Mouse (Mus musculus) NIH3T3 (cell line): ENCODE results near the gene Gpatch2l.
A peak's percentile ranks its signal among the peaks of the same experiment; 100 is the strongest.

Experiments used
- DNase-seq: peaks from one replicate; pipeline ENCODE4 v3.0.0-alpha.2; 2012; ENCODE audit warnings: low read depth

Gpatch2l gene

DNA sequence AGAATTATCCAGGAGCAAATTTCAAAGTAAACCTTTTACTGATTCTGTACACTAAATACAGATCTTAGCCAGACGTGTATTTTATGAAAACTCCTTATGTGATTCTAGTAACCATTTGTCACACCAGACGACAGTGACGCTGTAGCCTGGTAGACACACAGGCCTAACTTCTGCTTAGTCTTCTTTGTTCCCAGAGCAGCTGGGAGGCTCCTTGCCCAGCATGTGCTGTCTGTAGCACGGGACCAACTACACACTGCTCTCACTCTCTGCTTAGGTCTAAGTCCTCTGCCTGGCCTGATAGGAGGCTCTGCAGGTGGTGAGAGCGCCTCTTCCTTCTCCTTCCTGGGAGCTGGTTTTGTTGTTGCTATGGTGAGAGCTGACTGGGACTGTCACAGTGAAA is 35.2 kb downstream of the Gpatch2l start:
- no peak for DNase-seq

DNA sequence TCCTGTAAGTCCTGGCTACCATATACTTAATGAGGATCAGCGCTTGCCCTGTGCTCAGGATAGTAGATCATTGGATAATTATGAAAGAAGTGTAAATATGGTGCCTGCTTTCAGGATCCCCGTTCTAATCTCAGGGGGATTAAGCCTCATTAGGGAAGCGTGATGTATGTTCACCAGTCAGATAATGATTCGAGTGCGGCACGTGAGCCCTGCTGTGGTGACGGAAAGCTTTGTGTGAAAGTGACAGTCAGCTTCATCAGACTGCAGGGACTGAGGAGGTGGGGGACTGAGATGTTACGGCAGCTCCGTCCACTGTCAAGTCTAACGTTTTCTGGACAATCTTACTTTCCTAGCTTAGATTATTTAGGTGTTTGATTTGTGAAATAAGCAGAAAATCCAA is 38.3 kb downstream of the Gpatch2l start:
- DNase-seq: no peak

DNA sequence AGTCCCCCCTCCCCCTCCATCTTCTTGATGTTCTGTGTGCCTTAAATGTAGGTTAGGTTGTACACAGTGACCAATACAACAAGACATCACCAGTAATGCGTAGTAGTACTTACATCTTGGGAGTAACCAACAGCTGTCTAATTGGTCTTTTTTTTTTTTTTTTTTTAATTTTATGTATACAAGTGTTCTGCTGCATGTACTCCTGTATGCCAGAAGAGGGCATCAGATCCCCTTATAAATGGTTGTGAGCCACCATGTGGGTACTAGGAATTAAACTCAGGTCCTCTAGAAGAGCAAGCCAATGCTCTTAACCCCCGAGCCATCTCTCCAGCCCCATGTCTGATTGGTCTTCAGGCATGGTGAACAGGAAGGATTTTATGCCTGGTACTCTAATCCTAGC is 44.0 kb downstream of the Gpatch2l start:
- DNase-seq: no peak

DNA sequence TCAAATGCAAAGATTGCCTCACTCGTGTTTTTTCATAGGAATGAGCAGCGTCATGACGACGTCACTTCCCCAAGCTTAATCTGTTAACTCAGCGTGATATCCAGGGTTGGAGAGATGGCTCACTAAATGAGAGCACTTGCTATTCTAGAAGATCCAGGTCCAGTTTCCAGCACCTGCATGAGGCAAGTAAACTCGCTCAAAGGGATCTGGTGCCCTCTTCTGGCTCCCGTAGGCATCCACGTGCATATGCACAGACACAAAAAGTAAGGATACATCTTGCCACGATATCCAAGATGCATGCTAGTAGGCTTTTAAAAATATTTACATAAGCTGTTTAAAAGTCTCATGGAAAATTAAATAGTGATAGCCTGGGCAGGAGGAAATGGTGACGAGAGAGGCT is 55.8 kb downstream of the Gpatch2l start:
- peak; percentile 10 for DNase-seq

DNA sequence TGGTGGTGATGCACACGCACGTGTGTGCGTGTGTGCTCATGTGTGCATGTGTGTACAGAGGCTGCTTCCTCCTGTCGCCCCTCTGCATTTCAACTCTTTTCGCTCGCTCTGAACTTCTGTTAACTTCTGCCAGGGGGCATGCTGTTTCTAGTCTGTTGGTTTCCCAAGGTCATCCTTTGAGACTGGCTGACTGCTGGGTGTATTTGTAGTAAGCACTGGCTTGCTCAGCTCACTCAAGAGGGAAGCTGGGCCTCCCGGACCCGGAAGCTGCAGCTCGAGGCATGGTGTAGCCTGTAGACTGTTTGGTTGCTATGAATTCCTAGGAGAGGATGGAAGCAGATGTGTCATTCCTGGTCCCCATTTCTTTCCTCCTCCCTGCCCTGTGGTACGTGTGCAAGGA is 61.3 kb downstream of the Gpatch2l start:
- DNase-seq: no peak

DNA sequence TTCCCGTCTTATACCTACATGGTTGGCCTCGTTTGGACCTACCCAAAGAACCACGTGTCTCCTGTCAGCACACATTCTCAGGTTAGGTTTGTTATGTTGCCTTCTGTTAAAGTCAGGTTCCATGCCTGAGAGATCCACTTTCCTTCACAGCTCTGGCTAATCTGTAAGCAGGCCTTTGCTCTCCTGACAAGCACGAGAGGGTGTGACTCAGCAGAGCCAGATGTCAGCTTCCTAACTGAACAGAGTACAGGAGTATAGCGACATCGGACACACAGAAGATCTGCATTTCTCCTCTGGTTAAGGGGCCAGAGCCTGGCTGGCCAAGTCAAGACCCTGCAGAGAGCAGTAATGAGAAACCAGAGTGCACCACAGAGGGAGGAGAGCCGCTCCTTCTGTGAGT is 63.4 kb downstream of the Gpatch2l start:
- DNase-seq: peak; percentile 28

DNA sequence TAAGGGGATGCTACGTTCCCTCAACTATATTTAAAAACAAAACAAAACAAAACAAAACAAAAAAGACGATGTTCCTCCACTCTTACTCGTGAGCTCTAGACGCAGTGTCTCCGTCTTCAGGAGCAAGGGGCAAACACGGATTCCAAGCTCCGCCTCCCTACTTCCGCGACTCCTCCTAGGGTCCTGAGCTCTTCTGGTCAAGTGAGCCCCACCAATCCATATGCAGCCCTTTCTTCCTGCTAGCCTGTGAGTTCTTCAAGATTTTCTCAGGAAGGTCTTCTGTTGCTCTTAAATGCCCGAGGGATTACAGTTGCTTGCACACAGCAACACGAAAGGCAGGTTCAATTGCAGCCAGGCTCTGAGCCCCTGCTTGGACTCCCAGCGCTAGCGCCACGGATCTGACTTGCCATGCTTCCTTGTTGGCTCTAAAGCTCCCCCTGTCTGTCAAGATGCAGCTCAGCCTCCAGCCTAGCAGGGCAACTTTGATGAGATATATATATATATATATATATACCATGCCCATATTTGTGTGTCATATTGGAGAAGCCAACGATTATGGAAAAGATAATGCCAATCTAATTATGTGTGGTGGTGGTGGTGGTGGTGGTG is 64.1 kb downstream of the Gpatch2l start:
- no peak for DNase-seq

DNA sequence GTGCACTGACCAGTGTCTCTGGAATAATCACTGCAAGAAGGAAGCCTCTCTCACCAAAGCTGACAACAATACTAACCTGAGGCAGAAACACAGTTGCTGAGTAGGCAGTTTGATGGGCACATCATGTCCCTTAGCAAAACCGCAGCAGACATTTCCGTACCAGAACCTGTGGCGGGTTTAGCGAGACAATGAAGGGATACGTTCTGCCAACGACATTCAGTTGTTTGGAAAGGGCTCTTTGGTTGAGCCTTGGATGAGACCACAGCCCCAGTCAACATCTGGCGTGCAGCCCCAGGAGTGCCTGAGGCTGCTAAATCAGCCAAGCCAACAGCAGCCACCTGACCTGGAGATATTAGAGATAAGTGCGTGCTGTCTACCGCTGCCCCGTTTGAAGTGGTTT is 67.8 kb downstream of the Gpatch2l start:
- no peak for DNase-seq

DNA sequence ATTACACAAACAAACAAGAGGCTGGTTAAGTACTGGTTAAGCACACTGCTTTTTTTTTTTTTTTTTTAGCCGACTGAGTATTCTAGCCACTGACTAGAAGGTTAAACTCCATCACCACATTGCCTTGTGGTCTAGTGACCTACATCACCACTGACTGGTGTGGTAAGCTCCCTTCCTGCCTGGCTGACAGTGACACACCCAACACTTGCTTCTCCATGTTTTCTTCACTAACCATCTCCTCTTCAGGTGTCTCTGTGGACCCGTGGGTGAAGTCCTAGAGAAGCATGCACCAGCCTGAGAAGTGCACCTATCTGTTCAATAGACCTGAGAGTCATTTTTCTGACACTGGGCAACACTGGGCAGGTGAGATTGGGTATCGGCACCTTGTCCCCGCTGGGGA is 68.2 kb downstream of the Gpatch2l start:
- no peak for DNase-seq

DNA sequence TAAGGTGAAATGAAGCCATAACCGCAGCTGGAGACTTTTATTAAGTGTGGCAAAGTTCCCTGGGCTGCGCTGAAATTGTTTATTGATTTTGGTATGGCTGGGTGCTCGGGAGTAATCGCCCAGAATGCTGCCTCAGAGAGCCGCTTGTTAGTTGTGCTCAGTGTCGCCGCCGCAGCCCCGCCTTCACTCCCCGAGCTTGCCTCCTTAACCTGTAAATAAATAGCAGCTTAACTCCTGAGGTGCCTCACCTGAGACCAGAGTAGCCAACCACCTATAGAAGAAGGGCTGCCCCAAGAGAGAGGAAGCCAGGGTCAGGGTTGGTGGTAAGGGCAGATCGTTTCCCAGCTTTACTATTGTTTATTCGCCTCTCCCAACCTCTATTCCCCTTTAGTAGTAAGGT is 79.0 kb downstream of the Gpatch2l start:
- no peak for DNase-seq

DNA sequence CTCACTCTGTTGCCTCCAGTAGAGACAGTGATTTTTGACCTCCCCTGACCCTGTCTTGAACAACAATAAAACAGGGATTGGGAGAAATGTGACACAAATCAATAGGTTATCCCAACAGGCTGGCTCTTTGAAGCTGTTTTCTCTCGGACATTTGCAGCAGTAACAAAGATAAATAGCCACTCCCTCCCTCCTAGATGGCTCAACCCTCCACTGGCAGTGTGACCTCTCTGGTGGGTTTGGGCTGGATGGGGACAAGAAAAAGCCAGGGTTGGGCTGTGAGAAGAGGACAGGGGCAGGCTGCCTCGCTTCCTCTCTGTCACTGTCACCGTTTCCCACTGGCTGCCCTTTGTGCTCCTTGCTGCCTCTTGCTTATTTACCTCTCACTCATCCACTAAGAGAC is 82.6 kb downstream of the Gpatch2l start:
- DNase-seq: no peak

DNA sequence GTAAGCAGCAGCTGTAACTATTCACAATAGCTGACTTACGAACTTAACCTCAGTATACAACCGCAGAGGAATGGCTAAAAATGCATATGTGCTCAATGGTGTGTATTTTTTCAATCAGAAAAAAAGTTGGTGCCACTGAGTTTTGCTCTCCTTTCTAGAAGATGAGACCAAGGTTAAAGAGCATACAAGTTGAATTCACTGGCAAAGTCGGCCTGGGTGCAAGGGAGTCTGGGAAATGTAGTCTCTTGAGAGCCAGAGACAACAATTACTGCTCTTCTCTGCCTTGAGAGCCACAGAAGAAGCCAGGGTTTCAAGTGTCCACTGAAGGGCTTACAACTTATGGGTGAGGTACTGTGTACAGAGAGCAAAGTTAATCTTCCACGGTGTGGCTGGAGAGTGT is 88.2 kb downstream of the Gpatch2l start:
- DNase-seq: no peak

DNA sequence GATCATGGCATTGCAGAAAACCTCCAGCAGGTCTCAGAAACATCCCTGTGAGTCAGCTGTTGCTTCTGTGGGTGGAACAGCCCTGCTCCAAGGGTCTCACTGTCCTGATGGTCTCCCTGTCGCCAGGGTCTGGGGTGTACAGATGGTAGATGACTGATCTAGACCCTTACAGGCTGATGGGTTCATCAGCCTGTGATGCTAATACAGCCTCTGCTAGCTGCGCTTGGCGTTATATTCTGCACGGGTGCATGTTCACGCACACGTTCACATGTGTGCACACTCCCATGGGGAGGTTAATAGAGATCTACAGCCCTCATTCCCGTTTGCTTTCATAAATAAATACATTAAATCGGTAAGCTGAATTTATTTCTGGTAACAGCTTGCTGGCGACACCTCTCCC is 89.0 kb downstream of the Gpatch2l start:
- DNase-seq: no peak

DNA sequence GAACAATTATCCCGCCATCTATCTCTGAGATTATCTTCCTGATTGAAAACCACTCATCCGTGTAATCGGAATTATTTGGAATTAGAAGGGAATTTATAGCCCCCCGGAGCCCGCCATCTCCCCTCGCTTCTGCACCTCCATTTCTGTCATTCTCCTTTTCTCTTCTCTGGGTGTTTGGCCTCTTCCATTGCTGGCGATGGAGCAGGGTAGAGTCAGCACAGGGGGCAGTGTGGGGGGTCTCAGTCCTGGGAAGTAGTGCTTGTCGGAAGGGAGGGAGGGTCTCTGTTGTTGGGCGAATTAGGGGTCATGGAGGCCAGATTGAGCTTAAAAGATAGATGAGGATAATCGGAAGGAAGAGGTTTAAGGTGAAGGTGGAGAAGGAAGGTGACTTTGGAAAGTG is 89.6 kb downstream of the Gpatch2l start:
- no peak for DNase-seq

DNA sequence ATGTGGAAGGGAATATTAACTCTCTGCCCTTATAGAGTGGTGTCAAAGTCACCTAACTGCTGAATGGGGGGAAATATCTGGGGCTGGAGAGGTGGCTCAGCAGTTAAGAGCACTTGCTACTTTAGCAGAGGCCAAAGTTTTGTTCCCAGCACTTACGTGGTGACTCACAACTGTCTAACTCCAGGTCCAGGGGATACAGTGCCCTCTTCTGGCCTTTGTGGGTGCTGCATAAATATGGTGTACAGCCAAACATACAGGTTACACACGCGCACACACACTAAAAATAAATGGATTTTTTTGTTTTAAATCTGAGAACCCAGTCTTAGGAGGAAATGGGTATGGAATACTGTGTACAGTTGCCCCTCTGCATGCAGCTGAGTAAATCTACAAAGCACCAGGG is 94.6 kb downstream of the Gpatch2l start:
- DNase-seq: peak; percentile 14

DNA sequence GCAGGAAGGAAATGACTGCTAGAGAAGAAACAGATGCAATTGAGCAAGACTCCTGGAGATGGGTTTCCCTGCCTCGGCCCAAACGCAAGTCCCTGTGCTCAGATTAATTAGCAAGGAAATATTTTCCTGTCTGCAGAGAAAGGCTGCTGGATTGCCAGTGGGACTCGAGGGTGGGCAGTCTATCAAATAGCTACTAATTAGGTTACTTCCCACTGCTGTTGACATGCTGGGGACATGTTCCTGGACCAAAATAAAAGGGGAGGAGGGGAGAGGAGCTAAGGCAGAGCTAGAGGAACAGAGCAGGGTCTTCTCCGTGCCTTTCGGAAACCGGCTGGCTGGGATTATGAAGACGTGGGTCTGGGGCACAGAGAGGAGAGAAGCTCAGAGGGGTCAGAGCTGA is 95.2 kb downstream of the Gpatch2l start:
- DNase-seq: no peak
